Mouse (Mus musculus) limb, embryonic 11.5 days (tissue): Measurements from ENCODE around the gene Adamts17. TPM values are rescaled to one million over a fixed set of nuclear protein-coding genes. Genes with fewer than 3 reads are reported as not detected.

Experiments
- ATAC-seq: fragments of 200-750 bp; cut with Nextera tagmentation; 2 replicates; pipeline ENCODE4 v1.8.0; 2017; ENCODE audit warnings: low read depth; ENCODE audit not compliant: insufficient number of reproducible peaks, low FRiP score, low TSS enrichment
- DNase-seq: peaks from one replicate; pipeline ENCODE4 v3.0.0-alpha.2; 2015; ENCODE audit warnings: low spot score
- H3K27ac ChIP-seq: fragments of 300-500 bp; sonication (generic); replicated peaks from 2 replicates; pipeline ENCODE4 v1.5.1; 2014; ENCODE audit warnings: low read depth, mild to moderate bottlenecking, low read length
- H3K27me3 ChIP-seq: fragments of 300-500 bp; sonication (generic); 2 replicates; pipeline ENCODE4 v1.6.1; 2014; ENCODE audit warnings: mild to moderate bottlenecking, low read length, mixed read lengths; ENCODE audit not compliant: control insufficient read depth, insufficient read depth
- H3K36me3 ChIP-seq: fragments of 300-500 bp; sonication (generic); 2 replicates; pipeline ENCODE4 v1.6.1; 2014; ENCODE audit warnings: mild to moderate bottlenecking, low read length, moderate library complexity, mixed read lengths; ENCODE audit not compliant: control insufficient read depth, insufficient read depth
- H3K4me1 ChIP-seq: fragments of 300-500 bp; sonication (generic); 2 replicates; pipeline ENCODE4 v1.6.1; 2014; ENCODE audit warnings: low read length, mixed read lengths; ENCODE audit not compliant: control insufficient read depth, insufficient read depth
- H3K4me2 ChIP-seq: fragments of 300-500 bp; sonication (generic); 2 replicates; pipeline ENCODE4 v1.6.1; 2014; ENCODE audit warnings: low read depth, mild to moderate bottlenecking, moderate library complexity; ENCODE audit not compliant: severe bottlenecking
- H3K4me3 ChIP-seq: fragments of 300-500 bp; sonication (generic); 2 replicates; pipeline ENCODE4 v1.5.1; 2014; ENCODE audit warnings: low read depth, low read length
- H3K9ac ChIP-seq: fragments of 300-500 bp; sonication (generic); 2 replicates; pipeline ENCODE4 v1.6.1; 2014; ENCODE audit warnings: mild to moderate bottlenecking, low read length
- H3K9me3 ChIP-seq: fragments of 300-500 bp; sonication (generic); 2 replicates; pipeline ENCODE4 v1.6.1; 2016; ENCODE audit warnings: low read length; ENCODE audit not compliant: control insufficient read depth
- WGBS: fragments of 180-500 bp; shearing (Covaris S2); extraction: QIAGEN DNeasy Blood & Tissue Kit; methylation state at CpG from one replicate; pipeline ENCODE4 v1.1.7; 2014; 5-methylcytosine and 5-hydroxymethylcytosine counted together
- polyA plus RNA-seq: library from polyadenylated mRNA; unstranded; fragments of >200 nt; fragmentation: Nextera tagmentation; extraction: Ambion mirVana; gene quantifications from 2 replicates; pipeline ENCODE4 v1.2.1, GENCODE M21; 2014

The Adamts17 gene
- polyA plus RNA-seq, 1 experiment from 2014 or later, result 7.7 TPM

DNA sequence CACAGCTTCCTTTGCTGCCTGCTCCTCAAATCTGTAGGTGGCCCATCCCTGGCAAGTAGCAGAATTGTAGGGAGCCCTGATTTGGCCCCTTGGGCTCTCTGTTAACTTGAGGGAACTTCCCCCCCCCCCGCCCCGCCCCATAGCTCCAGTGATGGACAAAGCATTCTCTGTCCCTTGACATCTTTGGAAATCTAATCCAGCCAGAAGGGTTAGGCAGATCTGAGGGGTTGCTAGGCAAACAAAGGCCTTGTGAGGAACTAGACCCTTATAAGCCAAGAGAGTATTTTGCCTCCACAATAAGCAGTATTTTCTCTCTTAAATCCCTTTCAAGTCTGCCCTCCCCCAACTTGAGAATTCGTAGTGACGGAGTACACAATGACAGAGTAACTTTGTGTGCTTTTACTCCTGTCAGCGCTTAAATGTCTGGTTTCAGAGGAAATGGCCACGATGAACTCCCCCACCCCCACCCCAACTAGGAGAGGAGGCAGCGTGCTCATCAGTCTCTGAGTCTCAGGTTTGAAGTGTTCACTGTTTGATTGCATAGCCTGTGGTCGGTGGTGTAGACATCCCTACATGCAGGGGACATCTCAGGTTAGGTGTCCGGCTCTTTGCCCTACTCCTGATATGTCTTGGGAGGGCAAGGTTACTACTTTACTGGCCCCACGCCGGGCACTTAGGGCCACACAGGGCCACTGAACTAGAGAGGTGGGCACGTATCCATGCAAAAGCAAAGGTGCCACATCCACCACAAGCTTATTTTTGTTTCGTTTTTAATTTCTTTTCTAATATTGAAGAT lies 99.7 kb downstream of the Adamts17 start:
- Histone ChIP-seq H3K9me3 (no peaks in the 10 kb centered on the region), H3K27me3 (no peaks in the 10 kb centered on the region), H3K27ac (no peak overlapping the region), H3K9ac (no peak overlapping the region), H3K4me2 (no peak overlapping the region), H3K36me3 (no peaks in the 10 kb centered on the region), H3K4me1 (no peaks in the 10 kb centered on the region), H3K4me3 (no peak overlapping the region)
- DNase-seq (no peak), ATAC-seq (no peak)
- WGBS, result 89% methylated on average over 13 of the region's 13 CpGs

DNA sequence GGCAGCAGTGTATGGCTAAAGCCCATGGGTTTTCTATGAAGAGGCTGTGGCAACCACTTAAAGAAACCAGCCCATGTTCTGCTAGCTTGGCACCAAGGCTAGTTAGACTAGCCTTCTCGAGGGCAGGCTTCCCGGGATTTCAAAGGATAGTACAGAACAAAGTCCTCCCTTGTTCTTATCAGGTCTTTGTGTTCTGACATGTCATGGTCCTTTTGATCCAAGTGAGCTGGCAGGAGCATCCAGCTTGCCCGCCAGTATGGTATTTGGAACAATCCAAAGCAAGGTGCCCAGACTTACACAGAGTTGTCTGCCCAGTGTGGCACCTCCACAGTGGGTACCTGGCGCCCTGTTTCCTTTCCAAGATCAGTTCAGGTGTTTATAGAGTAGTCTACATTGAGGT lies 101.2 kb downstream of the Adamts17 start:
- ATAC-seq, result no peak
- no peaks in the 10 kb centered on the region for H3K36me3 ChIP-seq
- H3K4me2 ChIP-seq, result no peak overlapping the region
- H3K27ac ChIP-seq, result no peak overlapping the region
- 81% methylated on average over 4 of the region's 4 CpGs for WGBS
- H3K9me3 ChIP-seq, result no peaks in the 10 kb centered on the region
- no peak overlapping the region for H3K9ac ChIP-seq
- DNase-seq, result no peak
- no peaks in the 10 kb centered on the region for H3K4me1 ChIP-seq
- no peak overlapping the region for H3K4me3 ChIP-seq
- H3K27me3 ChIP-seq, result no peaks in the 10 kb centered on the region

DNA sequence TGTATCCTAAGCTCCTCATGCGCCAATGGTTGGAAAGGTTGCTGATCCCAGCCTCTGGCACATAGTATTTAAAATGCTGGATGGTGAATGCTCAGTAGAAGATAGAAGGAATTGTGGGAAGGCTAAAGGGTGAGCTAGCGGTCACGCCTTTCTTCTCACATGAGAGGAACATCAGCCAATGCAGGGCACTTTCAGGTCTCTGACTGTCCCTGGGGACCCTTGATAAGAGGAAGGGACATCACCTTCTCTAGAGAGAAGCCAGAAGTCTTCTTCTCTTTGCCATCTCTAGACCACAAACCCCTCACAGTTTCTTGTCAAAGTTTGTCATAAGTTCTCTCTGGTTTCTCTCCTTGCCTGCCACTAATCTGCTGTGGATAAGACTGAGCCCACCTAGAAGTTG lies 109.5 kb downstream of the Adamts17 start:
- 97% methylated on average over 3 of the region's 3 CpGs for WGBS
- no peak for ATAC-seq
- Histone ChIP-seq H3K27ac (no peak overlapping the region), H3K9ac (no peak overlapping the region), H3K4me1 (peaks cover under 1% of the 10 kb centered on the region; the same call in 1 of the 2 replicates), H3K9me3 (no peaks in the 10 kb centered on the region), H3K4me2 (no peak overlapping the region), H3K36me3 (no peaks in the 10 kb centered on the region), H3K4me3 (no peak overlapping the region), H3K27me3 (no peaks in the 10 kb centered on the region)
- no peak for DNase-seq

DNA sequence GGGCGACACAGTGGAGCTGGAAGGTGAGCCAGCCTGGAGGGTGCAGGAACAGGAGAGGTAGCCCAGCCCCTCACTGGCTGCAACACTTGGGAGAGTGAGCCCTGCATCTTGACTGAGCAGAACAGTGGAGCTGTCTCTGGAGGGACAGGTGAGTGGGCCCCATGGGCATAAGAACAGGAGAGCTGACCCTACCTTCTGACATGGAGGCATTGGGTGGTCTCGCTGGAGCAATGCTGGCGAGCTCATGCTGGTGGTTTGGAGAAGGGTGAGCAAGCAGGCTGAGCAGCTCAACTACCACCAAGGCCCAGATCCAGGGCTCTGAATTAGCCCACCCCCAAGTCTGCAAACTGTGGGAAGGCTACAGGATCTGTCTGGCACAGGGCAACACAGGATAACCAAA lies 113.4 kb downstream of the Adamts17 start:
- no peaks in the 10 kb centered on the region for H3K9me3 ChIP-seq
- DNase-seq (no peak), ATAC-seq (no peak)
- H3K4me1 ChIP-seq, result peaks cover 17% of the 10 kb centered on the region
- no peaks in the 10 kb centered on the region for H3K27me3 ChIP-seq
- H3K4me2 ChIP-seq, result no peak overlapping the region
- H3K4me3 ChIP-seq, result no peak overlapping the region
- no peak overlapping the region for H3K9ac ChIP-seq
- 93% methylated on average over 3 of the region's 3 CpGs for WGBS
- no peak overlapping the region for H3K27ac ChIP-seq
- H3K36me3 ChIP-seq, result no peaks in the 10 kb centered on the region

DNA sequence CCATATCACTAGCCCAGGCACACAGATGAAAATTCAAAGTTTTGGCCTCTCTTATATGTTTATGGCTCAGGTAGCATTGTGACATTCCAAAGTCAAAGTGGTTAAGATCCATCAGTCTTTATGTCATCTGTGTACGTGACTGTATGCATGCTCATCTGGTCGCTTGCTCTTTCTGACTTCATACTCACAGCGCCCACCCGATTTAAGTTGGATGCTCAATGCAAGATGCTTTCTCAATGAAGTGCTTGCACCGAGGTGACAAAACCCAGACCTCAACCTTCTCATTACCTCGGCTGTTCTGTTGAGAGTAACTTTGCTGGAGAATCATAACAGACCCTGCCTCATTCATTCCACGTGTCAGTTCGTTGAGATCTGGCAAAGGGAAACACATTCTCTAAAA lies 114.5 kb downstream of the Adamts17 start:
- no peak overlapping the region for H3K4me2 ChIP-seq
- no peaks in the 10 kb centered on the region for H3K27me3 ChIP-seq
- WGBS, result 59% methylated on average over 8 of the region's 8 CpGs
- no peaks in the 10 kb centered on the region for H3K9me3 ChIP-seq
- H3K4me1 ChIP-seq, result peaks cover 17% of the 10 kb centered on the region
- H3K9ac ChIP-seq, result no peak overlapping the region
- ATAC-seq (no peak), DNase-seq (no peak)
- H3K27ac ChIP-seq, result no peak overlapping the region
- no peak overlapping the region for H3K4me3 ChIP-seq
- no peaks in the 10 kb centered on the region for H3K36me3 ChIP-seq

DNA sequence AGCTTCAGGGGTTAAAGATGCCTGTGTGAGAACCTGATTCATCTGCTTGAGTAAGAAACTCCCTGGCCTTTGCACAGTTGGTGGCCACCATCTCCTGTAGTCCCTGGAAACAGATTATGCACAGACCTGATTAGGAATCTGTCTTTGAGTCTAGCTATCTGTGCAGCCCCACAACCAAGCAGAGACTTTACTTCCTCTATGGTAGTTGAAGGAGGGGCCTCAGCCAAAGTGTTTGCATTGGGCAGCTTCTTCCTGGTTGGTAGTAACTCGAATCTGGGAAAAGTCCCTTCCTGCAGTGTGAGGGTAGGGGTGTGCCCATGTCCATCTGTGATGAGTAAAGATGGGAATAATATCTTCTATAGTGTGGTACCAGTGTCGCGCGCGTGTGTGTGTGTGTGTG lies 115.2 kb downstream of the Adamts17 start:
- H3K27me3 ChIP-seq, result no peaks in the 10 kb centered on the region
- no peak overlapping the region for H3K9ac ChIP-seq
- H3K4me3 ChIP-seq, result no peak overlapping the region
- H3K4me2 ChIP-seq, result no peak overlapping the region
- peaks cover 17% of the 10 kb centered on the region for H3K4me1 ChIP-seq
- no peaks in the 10 kb centered on the region for H3K9me3 ChIP-seq
- H3K36me3 ChIP-seq, result no peaks in the 10 kb centered on the region
- WGBS, result 82% methylated on average over 5 of the region's 5 CpGs
- H3K27ac ChIP-seq, result no peak overlapping the region
- ATAC-seq (no peak), DNase-seq (no peak)

DNA sequence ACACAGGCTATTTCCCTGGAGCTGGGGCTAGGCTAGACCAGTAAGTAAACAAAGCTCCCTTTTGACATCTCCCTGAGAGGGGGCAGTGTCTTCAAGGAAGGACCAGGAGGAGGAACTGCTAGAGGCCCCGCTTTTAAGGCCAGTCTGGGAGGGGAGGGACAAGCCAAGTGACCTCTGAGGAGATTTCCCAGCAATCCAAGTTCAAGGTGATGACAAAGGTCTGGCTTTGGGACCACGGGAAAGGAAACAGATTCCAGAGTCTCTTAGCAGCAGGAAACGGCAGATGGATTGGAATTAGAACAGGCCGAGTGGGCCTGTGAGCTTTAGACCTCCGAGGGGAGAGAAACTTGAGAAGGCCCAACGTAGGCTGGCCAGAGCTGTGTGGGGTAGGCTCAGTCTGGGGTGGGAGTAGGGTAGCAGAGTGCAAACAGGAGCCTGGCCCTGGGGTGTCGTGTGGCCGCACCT lies 116.0 kb downstream of the Adamts17 start:
- Histone ChIP-seq H3K9ac (no peak overlapping the region), H3K27ac (peak overlapping the region; percentile 74), H3K4me1 (peaks cover 19% of the 10 kb centered on the region), H3K27me3 (no peaks in the 10 kb centered on the region), H3K36me3 (no peaks in the 10 kb centered on the region), H3K4me3 (no peak overlapping the region), H3K9me3 (no peaks in the 10 kb centered on the region), H3K4me2 (no peak overlapping the region)
- ATAC-seq, result peak; percentile 88
- peak; percentile 62 for DNase-seq
- WGBS, result 14% methylated on average over 8 of the region's 8 CpGs

DNA sequence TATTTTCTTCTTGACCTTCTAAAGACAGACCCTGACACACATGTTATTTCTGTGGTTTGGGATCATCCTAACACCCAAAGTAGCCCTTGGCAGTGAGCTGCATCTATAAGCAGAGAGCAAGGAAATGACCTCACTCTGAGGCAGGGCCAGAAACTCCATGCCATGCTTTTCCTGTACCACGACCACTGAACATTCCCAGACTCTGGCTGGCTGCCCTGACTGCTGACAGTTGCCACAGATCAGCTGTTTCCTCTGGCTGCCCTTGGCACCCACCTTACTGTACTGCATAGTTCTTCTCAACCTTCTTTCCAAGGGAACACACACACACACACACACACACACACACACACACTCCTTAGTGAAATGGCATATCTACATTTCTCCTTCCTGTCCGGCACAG lies 116.4 kb downstream of the Adamts17 start:
- Histone ChIP-seq H3K27ac (peak overlapping the region; percentile 74; the same call in 1 of the 2 replicates), H3K36me3 (no peaks in the 10 kb centered on the region), H3K4me1 (peaks cover 19% of the 10 kb centered on the region), H3K4me2 (no peak overlapping the region), H3K4me3 (no peak overlapping the region), H3K9me3 (no peaks in the 10 kb centered on the region), H3K9ac (no peak overlapping the region), H3K27me3 (no peaks in the 10 kb centered on the region)
- 63% methylated on average over 2 of the region's 2 CpGs for WGBS
- DNase-seq (peak; percentile 38), ATAC-seq (0 out of 2 replicates have a peak, but pooled peaks have one; percentile 26)
